ENCODE assay signal across 8 mouse cellular contexts in genomic region chr11:79018954-79019704, GRCm38 (mm10). TPM values are rescaled to one million over a fixed set of nuclear protein-coding genes. Genes with fewer than 3 reads are reported as not detected.
A peak's percentile ranks its signal among the peaks of the same experiment; 100 is the strongest.
DNase-seq lines count a peak whose midpoint lies in the region; ATAC-seq and TF ChIP-seq lines count a peak whose summit lies in the region.

No protein-coding gene starts in this region.

- no peak overlapping the region for H3K4me2 ChIP-seq in CH12.LX (ENCODE audit: insufficient read depth, low read depth, poor library complexity, severe bottlenecking)
- no peak overlapping the region for H3K4me2 ChIP-seq in lung, embryonic 15.5 days

- DNase-seq in A20 (ENCODE audit: low read depth, low spot score) (peak; percentile 71), CH12.LX (ENCODE audit: extremely low read depth) (peak; percentile 85)
- peak; percentile 57 for DNase-seq in c-Kit-negative CD71-positive TER-119-positive erythroid progenitor cells, embryonic 14.5 days (ENCODE audit: low read depth, low spot score)
- peak; percentile 55 for DNase-seq in forelimb bud, embryonic 11.5 days (ENCODE audit: low read depth, low spot score)
- DNase-seq in kidney, postnatal 25 days, result peak; percentile 78 to 87
- peak; percentile 82 for DNase-seq in right cerebral cortex, postnatal 14 days

- no peak for TF ChIP-seq EP300 in CH12.LX (IDR thresholded peaks at IDR 0.05; ENCODE audit: low read length)

- ATAC-seq in lung, embryonic 15.5 days (ENCODE audit: borderline replicate concordance, extremely low read depth, low FRiP score, low TSS enrichment), result 0 out of 2 replicates have a peak, but pooled peaks have one; percentile 38
- ATAC-seq in inflammation-experienced regulatory T-cells, adult 6 months, result no peak

- H3K9ac ChIP-seq in CH12.LX (ENCODE audit: insufficient read depth, low read depth), result no peak overlapping the region
- no peak overlapping the region for H3K9ac ChIP-seq in lung, embryonic 15.5 days

- no peaks in the 10 kb centered on the region for H3K27me3 ChIP-seq in CH12.LX (replicated peaks)
- no peaks in the 10 kb centered on the region for H3K27me3 ChIP-seq in lung, embryonic 15.5 days

- peaks cover 90 to 97% of the 10 kb centered on the region in 2 experiments for H3K36me3 ChIP-seq in CH12.LX (replicated peaks in 1 of 2; ENCODE audit: control insufficient read depth in 1 of 2, insufficient read depth in 1 of 2, low read length in 1 of 2)
- peaks cover 14% of the 10 kb centered on the region for H3K36me3 ChIP-seq in lung, embryonic 15.5 days

- H3K27ac ChIP-seq in CH12.LX (ENCODE audit: insufficient read depth, low read depth), result no peak overlapping the region
- no peak overlapping the region for H3K27ac ChIP-seq in lung, embryonic 15.5 days

- in situ Hi-C loops in CH12.LX (cut with MboI; ENCODE audit: low pct_ligation_motif_present, low pct_unique_long_range_greater_than_20kb, low sequenced_read_pairs), result no loop called here

- dilution Hi-C loops in CH12.LX (cut with MboI; ENCODE audit: extremely low pct_ligation_motif_present, extremely low pct_unique_long_range_greater_than_20kb, low sequenced_read_pairs), result no loop called here

- 45% methylated on average over 11 of the region's 11 CpGs for WGBS in lung, embryonic 15.5 days

- peaks cover 17 to 76% of the 10 kb centered on the region in 2 experiments for H3K4me1 ChIP-seq in CH12.LX (ENCODE audit: control insufficient read depth in 1 of 2, insufficient read depth in 2 of 2)
- peaks cover 17% of the 10 kb centered on the region for H3K4me1 ChIP-seq in lung, embryonic 15.5 days

- TF ChIP-seq POLR2A in CH12.LX (IDR thresholded peaks at IDR 0.05; ENCODE audit: low read depth, low read length), result no peak; the same call in 1 of the 2 replicates

- no peak overlapping the region for H3K4me3 ChIP-seq in CH12.LX (replicated peaks in 1 of 3; ENCODE audit: low read depth in 2 of 3, low read length in 2 of 3, poor library complexity in 1 of 3)
- no peak overlapping the region for H3K4me3 ChIP-seq in lung, embryonic 15.5 days

- peak; percentile 65 for TF ChIP-seq RAD21 in CH12.LX (IDR thresholded peaks at IDR 0.05; ENCODE audit: low read depth, low read length)

- no peaks in the 10 kb centered on the region for H3K79me2 ChIP-seq in CH12.LX (replicated peaks; ENCODE audit: control insufficient read depth, extremely low read depth, insufficient read depth, poor library complexity, severe bottlenecking)

- H3K9me3 ChIP-seq in CH12.LX (replicated peaks; ENCODE audit: low read length), result no peaks in the 10 kb centered on the region
- H3K9me3 ChIP-seq in lung, embryonic 15.5 days, result no peaks in the 10 kb centered on the region

- peak; percentile 62 to 79; a peak in 3 of 4 replicates for TF ChIP-seq CTCF in CH12.LX (conservative IDR thresholded peaks at IDR 0.05 in 1 of 2, IDR thresholded peaks at IDR 0.05 in 1 of 2; ENCODE audit: low read depth in 2 of 2, low read length in 2 of 2)

TF ChIP-seq in CH12.LX, 34 proteins besides CTCF, POLR2A, EP300 and RAD21:
- TF ChIP-seq MEF2A (IDR thresholded peaks at IDR 0.05; ENCODE audit: borderline replicate concordance, low read depth, low read length) (no peak), SMC3 (IDR thresholded peaks at IDR 0.05; ENCODE audit: low read depth, low read length) (peak; percentile 71), UBTF (IDR thresholded peaks at IDR 0.05; ENCODE audit: low read depth, low read length) (no peak), ZC3H11A (IDR thresholded peaks at IDR 0.05; ENCODE audit: low read depth, low read length) (peak; percentile 5; the same call in 1 of the 2 replicates)
TF ChIP-seq in CH12.LX: peak in this region for 2.

RNA-seq across cellular contexts. Expression of gene Lgals9, which starts 34.4 kb away (rescaled TPM):
- total RNA-seq in CH12.LX (2012; rRNA removed) (3.2 and 4.9 TPM in 2 replicates), CH12.LX (2014; rRNA removed) (3.7 and 5.0 TPM in 2 replicates)
- 16.1 and 16.4 TPM in 2 replicates for polyA plus RNA-seq in CH12.LX (2012; ENCODE audit: insufficient read length, low read depth)
- polyA plus RNA-seq in lung, embryonic 15.5 days (2015; fragmentation: Nextera tagmentation; extraction: Ambion mirVana), result 42.9 and 52.8 TPM in 2 replicates
- polyA plus RNA-seq in inflammation-experienced regulatory T-cells, adult 6 months (2017; shearing (Covaris generic)), result 100 to 1,000 TPM; 166 to 316 (median 259) TPM
